Comparison of ENCODE assay signal across 20 mouse cellular contexts in genomic region chr7:109194850-109195249, GRCm38 (mm10). TPM values are rescaled to one million over a fixed set of nuclear protein-coding genes. Genes with fewer than 3 reads are reported as not detected.
"Had no signal": no experiment of that assay in that cellular context is flagged by ENCODE, and none has a peak within 500 bp of the region (broad histone marks: within the 10 kb centered on the region; RNA-seq: fewer than 3 reads in every experiment).

No protein-coding gene starts in this region.

- DNase-seq: liver, postnatal 0 days; lung, adult 2 months; lung, postnatal 14 days; lung, postnatal 36 days; midbrain, embryonic 14.5 days; retina, postnatal 1 day; right cerebral cortex, adult 18-20 months; right cerebral cortex, postnatal 25 days; right cerebral cortex, postnatal 4 days; spleen, adult 18-20 months; thymus, adult 18-20 months; thymus, postnatal 14 days; thymus, postnatal 36 days had no signal

- H3K9me3 ChIP-seq: lung, embryonic 15.5 days; megakaryocyte, embryonic 14.5 days; midbrain, embryonic 12.5 days; neural tube, embryonic 12.5 days had no signal

- H3K27me3 ChIP-seq: lung, embryonic 15.5 days; neural tube, embryonic 12.5 days had no signal

- H3K4me2 ChIP-seq: lung, embryonic 15.5 days; midbrain, embryonic 12.5 days; neural tube, embryonic 12.5 days had no signal

- H3K4me1 ChIP-seq: megakaryocyte, embryonic 14.5 days had no signal

- H3K36me3 ChIP-seq: lung, embryonic 15.5 days; midbrain, embryonic 12.5 days; neural tube, embryonic 12.5 days had no signal

- H3K9ac ChIP-seq: liver, postnatal 0 days; lung, embryonic 15.5 days; midbrain, embryonic 12.5 days; neural tube, embryonic 12.5 days had no signal

- H3K4me3 ChIP-seq: lung, embryonic 15.5 days; megakaryocyte, embryonic 14.5 days; midbrain, embryonic 12.5 days; neural tube, embryonic 12.5 days had no signal

- ATAC-seq: liver, postnatal 0 days; lung, postnatal 0 days had no signal

- H3K27ac ChIP-seq: lung, embryonic 15.5 days; macrophage; neural tube, embryonic 12.5 days had no signal

RNA-seq across cellular contexts. Expression of gene Lmo1, which starts 19.8 kb away (rescaled TPM):
- total RNA-seq: neutrophil, adult 5-6 weeks had no signal
- polyA plus RNA-seq: macrophage had no signal
